Mouse (Mus musculus) liver, adult (tissue): Measurements from ENCODE around the gene Ppp1r36.

ENCODE experiments used
- GATA4 ChIP-seq: IDR thresholded peaks from 2 replicates; pipeline ENCODE4 v1.6.1; 2014; ENCODE audit warnings: mild to moderate bottlenecking, low read length; ENCODE audit not compliant: insufficient replicate concordance

Gene Ppp1r36

GRCm38 (mm10) chr12:76466651-76467050 is 49.3 kb downstream of the Ppp1r36 start:
- no peak for TF ChIP-seq GATA4

- TF ChIP-seq GATA4, result no peak
Observed at GRCm38 (mm10) chr12:76467256-76467655, 49.9 kb downstream of the Ppp1r36 start.

GRCm38 (mm10) chr12:76472046-76472445 is 54.7 kb downstream of the Ppp1r36 start:
- no peak for TF ChIP-seq GATA4

GRCm38 (mm10) chr12:76473562-76474245 is 56.4 kb downstream of the Ppp1r36 start:
- no peak for TF ChIP-seq GATA4

- TF ChIP-seq GATA4, result no peak
Observed at GRCm38 (mm10) chr12:76474246-76474583, 56.9 kb downstream of the Ppp1r36 start.

GRCm38 (mm10) chr12:76474802-76475201 is 57.5 kb downstream of the Ppp1r36 start:
- TF ChIP-seq GATA4, result no peak

GRCm38 (mm10) chr12:76476146-76476545 is 58.8 kb downstream of the Ppp1r36 start:
- TF ChIP-seq GATA4, result no peak

GRCm38 (mm10) chr12:76478309-76479023 is 61.1 kb downstream of the Ppp1r36 start:
- no peak for TF ChIP-seq GATA4

- no peak for TF ChIP-seq GATA4
Observed at GRCm38 (mm10) chr12:76479174-76479573, 61.8 kb downstream of the Ppp1r36 start.

- TF ChIP-seq GATA4, result no peak
Observed at GRCm38 (mm10) chr12:76479836-76480495, 62.6 kb downstream of the Ppp1r36 start.

GRCm38 (mm10) chr12:76482446-76482845 is 65.1 kb downstream of the Ppp1r36 start:
- TF ChIP-seq GATA4, result no peak

- no peak for TF ChIP-seq GATA4
Observed at GRCm38 (mm10) chr12:76482948-76483347, 65.6 kb downstream of the Ppp1r36 start.

- no peak for TF ChIP-seq GATA4
Observed at GRCm38 (mm10) chr12:76484881-76485280, 67.5 kb downstream of the Ppp1r36 start.

- TF ChIP-seq GATA4, result no peak
Observed at GRCm38 (mm10) chr12:76485381-76485780, 68.0 kb downstream of the Ppp1r36 start.

GRCm38 (mm10) chr12:76486943-76487342 is 69.6 kb downstream of the Ppp1r36 start:
- no peak for TF ChIP-seq GATA4
